Mouse (Mus musculus): ENCODE data around the gene Slain1.

DNA sequence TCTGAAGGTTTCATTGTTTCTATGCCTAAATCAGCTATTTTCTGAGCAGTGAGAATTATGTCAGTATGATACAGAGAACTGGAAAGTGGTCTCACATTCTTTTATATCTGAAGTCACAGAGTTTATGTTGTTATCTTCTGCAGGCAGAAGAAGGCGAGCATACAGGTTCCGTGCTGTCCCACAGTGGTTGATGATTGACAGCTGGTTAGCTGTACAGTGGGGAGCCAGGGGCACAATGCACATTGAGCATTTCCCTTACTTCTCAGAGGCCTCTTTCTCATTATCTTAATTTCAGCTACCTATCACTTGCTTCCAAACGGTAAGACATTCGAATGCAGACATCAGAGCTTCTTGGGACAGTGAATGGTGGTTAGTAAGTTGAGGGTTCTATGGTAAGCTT is 73.8 kb downstream of the Slain1 start:
- TF ChIP-seq CTCF (IDR thresholded peaks at IDR 0.05; ENCODE audit: insufficient read depth, low read length), result no peak
- TF ChIP-seq POLR2A (IDR thresholded peaks at IDR 0.05; ENCODE audit: borderline replicate concordance, extremely low read depth, low read depth, low read length), result no peak

Data from lung, adult 2 months (tissue).